Mouse (Mus musculus): ENCODE data around the gene Nufip2.
A peak's percentile ranks its signal among the peaks of the same experiment; 100 is the strongest.
"Not testable (repeated sequence)": the region's sequence is repeated elsewhere in the genome, so short reads cannot be mapped to it uniquely, and the experiment has no call there.

Nufip2 gene

GRCm38 (mm10) chr11:77709039-77709438, 23.1 kb downstream of the Nufip2 start:
- DNase-seq (ENCODE audit: low read depth, low spot score): no peak

- no peak for DNase-seq (ENCODE audit: low read depth, low spot score)
Measured at GRCm38 (mm10) chr11:77713736-77714135, 27.8 kb downstream of the Nufip2 start.

DNA sequence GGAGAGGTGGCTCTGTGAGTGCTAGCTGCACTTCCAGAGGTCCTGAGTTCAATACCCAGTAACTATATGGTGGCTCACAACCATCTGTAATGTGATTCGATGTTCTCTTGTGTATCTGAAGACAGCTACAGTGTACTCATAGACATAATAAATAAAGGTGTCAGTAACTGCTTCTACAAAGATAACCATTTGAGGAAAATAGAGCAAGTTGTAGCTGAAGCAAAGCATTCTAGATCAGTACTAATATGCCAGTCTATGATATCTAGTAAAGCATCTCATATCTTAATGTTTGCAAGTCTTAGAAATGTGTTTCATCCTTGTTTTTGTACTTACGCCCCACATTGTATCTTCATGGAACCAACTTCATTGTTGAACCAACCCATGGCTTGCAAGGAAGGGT, 33.1 kb downstream of the Nufip2 start:
- DNase-seq (ENCODE audit: low read depth, low spot score): no peak

DNA sequence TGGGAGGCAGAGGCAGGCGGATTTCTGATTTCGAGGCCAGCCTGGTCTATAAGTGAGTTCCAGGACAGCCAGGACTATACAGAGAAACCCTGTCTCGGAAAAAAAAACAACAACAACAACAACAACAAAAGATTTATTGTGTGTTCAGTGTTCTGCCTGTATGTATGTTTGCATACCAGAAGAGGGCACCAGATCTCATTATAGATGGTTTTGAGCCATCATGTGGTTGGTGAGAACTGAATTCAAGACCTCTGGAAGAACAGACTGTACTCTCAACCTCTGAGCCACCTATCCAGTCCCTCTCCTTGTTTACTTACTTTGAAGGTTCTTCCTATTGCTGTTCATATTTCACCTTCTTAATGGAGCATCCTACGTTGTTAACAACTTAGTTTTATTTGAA, 35.4 kb downstream of the Nufip2 start:
- DNase-seq (ENCODE audit: low read depth, low spot score): no peak

- DNase-seq (ENCODE audit: low read depth, low spot score): no peak
Measured at GRCm38 (mm10) chr11:77724766-77725165, 38.8 kb downstream of the Nufip2 start.

- no peak for DNase-seq (ENCODE audit: low read depth, low spot score)
Measured at GRCm38 (mm10) chr11:77725183-77725582, 39.2 kb downstream of the Nufip2 start, which contains the start of gene Cryba1. TSS of gene Cryba1 (minus strand) at chr11:77725283.

GRCm38 (mm10) chr11:77728587-77728986, 42.6 kb downstream of the Nufip2 start:
- DNase-seq (ENCODE audit: low read depth, low spot score): no peak

DNA sequence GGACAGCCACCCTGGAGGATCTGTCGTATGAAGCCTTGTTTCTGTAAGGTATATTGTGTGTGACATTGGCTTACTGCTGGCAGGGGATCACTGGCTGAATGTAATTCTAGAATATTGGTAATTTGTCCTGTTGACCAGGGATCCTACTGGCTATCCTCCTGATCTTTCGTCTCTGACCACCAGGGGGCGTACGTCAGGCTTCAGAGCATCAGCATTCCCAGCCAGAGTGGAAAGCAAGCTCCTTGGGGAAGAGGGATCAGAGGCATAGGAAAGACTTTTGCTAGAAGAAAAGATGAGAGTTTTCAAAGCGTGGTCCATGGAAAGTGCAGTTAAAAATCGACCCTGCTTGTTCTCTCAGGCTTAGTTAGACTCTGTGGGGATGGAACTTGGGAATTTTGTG, 51.3 kb downstream of the Nufip2 start:
- DNase-seq (ENCODE audit: low read depth, low spot score): peak; percentile 90

DNA sequence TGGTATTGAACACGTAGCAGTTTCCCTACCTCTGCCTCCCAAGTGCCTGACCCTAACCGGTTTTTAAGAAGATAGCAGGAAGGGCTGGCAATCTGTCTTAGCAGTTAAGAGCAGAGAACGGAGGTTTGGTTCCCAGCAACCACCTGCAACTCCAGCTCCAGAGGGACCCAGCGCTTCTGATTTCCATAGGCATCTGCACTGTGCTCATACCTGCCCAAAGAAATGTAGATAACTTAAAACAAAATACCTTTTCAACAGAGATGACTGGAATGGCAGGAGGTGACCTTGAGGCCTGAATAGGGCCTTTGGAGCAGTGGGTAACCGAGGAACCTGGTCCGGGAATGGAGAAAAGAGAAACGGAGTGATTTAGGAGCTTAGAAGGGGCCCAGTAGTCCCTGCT, 52.6 kb downstream of the Nufip2 start:
- DNase-seq (ENCODE audit: low read depth, low spot score): no peak

DNA sequence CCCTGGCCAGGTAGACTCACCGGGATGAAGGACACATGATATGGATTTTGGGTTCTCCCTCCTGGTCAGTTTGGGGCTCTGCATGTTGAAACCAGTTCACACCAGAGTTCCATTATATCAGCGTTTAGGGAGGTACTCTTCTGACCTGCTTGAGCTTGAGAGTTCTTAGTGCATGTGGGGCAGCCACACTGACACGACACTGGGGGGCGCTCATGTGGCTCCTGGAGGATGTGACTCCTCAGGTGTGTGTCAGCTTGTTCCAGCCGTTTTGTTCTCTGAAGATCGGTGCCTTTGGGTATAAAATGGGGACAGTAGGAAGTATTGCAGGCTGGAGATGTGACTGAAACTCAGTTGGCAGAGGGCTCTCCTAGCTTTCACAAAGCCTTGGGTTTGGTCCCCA, 58.0 kb downstream of the Nufip2 start:
- DNase-seq (ENCODE audit: low read depth, low spot score): no peak

- no peak for DNase-seq (ENCODE audit: low read depth, low spot score)
Measured at GRCm38 (mm10) chr11:77746652-77747051, 60.7 kb downstream of the Nufip2 start.

- not testable (repeated sequence) for DNase-seq (ENCODE audit: low read depth, low spot score)
Measured at GRCm38 (mm10) chr11:77747103-77747502, 61.1 kb downstream of the Nufip2 start.

GRCm38 (mm10) chr11:77748996-77749395, 63.0 kb downstream of the Nufip2 start:
- DNase-seq (ENCODE audit: low read depth, low spot score): no peak

DNA sequence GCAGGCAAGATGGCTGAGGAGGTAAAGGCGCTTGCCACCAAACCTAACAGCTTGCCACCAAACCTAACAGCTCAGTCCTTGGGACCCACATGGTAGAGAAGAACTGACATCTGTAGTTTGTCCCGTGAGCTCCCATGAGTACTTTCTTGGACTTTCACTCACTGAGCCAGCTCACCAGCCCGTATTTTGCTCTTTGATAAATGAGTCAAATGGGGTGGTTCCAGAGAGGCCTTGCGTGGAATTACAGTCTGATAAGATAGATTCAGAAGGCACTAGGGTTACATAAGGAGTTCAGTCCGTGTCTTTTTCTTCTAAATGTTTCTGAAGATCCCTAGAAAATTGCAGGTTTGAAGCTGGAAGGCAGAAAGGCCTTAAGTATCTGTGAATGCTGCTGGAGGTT, 66.6 kb downstream of the Nufip2 start:
- DNase-seq (ENCODE audit: low read depth, low spot score): no peak

DNA sequence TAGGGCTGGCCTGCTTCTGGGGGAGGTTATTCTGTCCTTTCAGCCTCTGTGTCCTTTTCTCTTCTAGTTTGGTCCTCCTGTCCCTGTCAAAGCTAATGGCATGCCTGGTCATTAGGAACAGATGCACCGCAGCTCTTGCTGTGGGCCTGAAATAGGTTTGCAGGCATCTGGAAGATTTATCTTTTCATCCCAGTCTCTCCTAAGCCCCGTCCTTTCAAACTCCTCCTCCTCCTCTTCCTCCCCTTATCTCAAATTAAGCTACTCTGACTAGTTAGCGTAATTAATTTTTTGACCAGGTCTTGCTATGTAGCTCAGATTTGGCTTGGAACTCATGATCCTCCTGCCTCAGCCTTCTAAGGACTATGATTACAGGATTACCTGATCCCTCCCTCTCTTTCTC, 67.5 kb downstream of the Nufip2 start:
- no peak for DNase-seq (ENCODE audit: low read depth, low spot score)

- DNase-seq (ENCODE audit: low read depth, low spot score): no peak
Measured at GRCm38 (mm10) chr11:77760031-77760430, 74.1 kb downstream of the Nufip2 start.

- peak; percentile 86 for DNase-seq (ENCODE audit: low read depth, low spot score)
Measured at GRCm38 (mm10) chr11:77762783-77763672, 77.1 kb downstream of the Nufip2 start, which contains the start of gene Myo18a. TSS of gene Myo18a (plus strand) at chr11:77763246.

- DNase-seq (ENCODE audit: low read depth, low spot score): peak; percentile 75
Measured at GRCm38 (mm10) chr11:77763673-77764340, 77.9 kb downstream of the Nufip2 start.

- no peak for DNase-seq (ENCODE audit: low read depth, low spot score)
Measured at GRCm38 (mm10) chr11:77764694-77765458, 78.9 kb downstream of the Nufip2 start.

DNA sequence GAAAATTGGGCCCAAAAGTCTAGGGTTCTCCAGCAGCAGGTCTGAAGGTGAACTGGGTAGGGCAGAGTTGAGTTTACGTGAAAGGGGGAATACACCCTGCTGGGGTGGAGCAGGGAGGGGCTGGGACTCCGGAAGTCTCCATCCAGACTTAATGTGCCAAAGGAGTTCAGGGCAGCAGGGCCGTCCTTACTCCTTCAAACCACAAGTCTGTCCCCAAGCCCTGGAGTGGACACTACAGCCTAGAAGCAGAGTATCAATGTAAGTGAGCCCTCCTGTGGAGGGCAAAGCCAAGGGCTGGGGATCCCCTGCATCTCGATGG, 79.5 kb downstream of the Nufip2 start:
- no peak for DNase-seq (ENCODE audit: low read depth, low spot score)

GRCm38 (mm10) chr11:77766351-77767001, 80.5 kb downstream of the Nufip2 start:
- DNase-seq (ENCODE audit: low read depth, low spot score): peak; percentile 49

DNA sequence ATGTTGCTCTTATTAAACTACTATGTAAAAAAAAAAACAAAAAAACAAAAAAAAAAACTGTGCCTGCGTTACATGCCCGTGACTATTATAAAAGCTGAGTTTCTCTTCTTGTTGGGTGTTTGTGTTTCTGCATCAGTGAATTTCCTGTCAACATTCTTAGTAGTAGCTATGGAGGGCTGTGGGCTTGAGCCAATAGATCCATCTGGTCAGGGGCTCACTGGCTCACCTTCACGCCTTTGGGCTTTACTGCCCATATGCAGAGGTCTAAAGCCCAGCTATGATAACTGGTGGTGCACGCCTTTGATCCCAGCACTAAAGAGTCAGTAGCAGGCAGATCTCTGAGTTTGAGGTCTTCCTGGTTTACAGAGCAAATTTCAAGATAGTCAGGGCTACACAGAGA, 83.5 kb downstream of the Nufip2 start:
- DNase-seq (ENCODE audit: low read depth, low spot score): no peak
